Mouse (Mus musculus): ENCODE results near the gene Clstn1. TPM values are rescaled to one million over a fixed set of nuclear protein-coding genes. Genes with fewer than 3 reads are reported as not detected.
A peak's percentile ranks its signal among the peaks of the same experiment; 100 is the strongest.

The Clstn1 gene
- polyA plus RNA-seq, 1 experiment from 2014 or later, result 22.7 TPM

GRCm38 (mm10) chr4:149556111-149556510 lies 30.2 kb upstream of the Clstn1 start:
- H3K9ac ChIP-seq, result no peak overlapping the region
- peaks cover 24% of the 10 kb centered on the region for H3K36me3 ChIP-seq (ENCODE audit: poor library complexity, severe bottlenecking)
- no peak overlapping the region for H3K4me3 ChIP-seq
- 86% methylated on average over 4 of the region's 4 CpGs for WGBS
- H3K9me3 ChIP-seq (replicated peaks), result no peaks in the 10 kb centered on the region; the same call in 1 of the 2 replicates
- H3K27ac ChIP-seq, result no peak overlapping the region
- no peak overlapping the region for H3K4me2 ChIP-seq
- peaks cover 8% of the 10 kb centered on the region; the same call in 1 of the 2 replicates for H3K4me1 ChIP-seq
- ATAC-seq, result no peak
- no peaks in the 10 kb centered on the region for H3K27me3 ChIP-seq

DNA sequence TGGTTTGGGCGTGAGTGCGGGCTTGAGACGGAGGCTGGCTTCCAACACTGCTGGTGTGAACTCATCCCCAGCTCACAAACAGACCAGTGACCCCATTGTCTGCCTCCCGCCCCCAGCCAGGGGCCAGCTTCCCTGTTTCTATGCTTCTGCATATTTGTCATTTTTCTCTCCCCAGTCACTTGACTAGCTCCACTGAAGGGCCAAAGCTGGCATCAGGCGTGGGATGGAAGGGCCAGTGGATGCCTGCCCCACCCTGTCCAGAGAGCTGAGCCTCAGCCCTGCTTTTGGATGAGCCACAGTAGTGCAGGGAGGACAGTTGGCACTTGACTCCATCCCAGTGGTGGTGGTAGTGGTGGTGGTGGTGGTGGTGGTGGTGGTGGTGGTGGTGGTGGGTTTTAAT lies 28.4 kb upstream of the Clstn1 start:
- Histone ChIP-seq H3K36me3 (ENCODE audit: poor library complexity, severe bottlenecking) (peaks cover 24% of the 10 kb centered on the region), H3K27me3 (no peaks in the 10 kb centered on the region), H3K9me3 (replicated peaks) (no peaks in the 10 kb centered on the region; the same call in 1 of the 2 replicates), H3K4me1 (peaks cover 19% of the 10 kb centered on the region), H3K9ac (no peak overlapping the region), H3K27ac (no peak overlapping the region), H3K4me3 (no peak overlapping the region), H3K4me2 (no peak overlapping the region)
- ATAC-seq, result no peak
- WGBS, result 87% methylated on average over 5 of the region's 5 CpGs

- ATAC-seq, result no peak
These were observed 27.9 kb upstream of the Clstn1 start for GRCm38 (mm10) chr4:149558389-149558788.

DNA sequence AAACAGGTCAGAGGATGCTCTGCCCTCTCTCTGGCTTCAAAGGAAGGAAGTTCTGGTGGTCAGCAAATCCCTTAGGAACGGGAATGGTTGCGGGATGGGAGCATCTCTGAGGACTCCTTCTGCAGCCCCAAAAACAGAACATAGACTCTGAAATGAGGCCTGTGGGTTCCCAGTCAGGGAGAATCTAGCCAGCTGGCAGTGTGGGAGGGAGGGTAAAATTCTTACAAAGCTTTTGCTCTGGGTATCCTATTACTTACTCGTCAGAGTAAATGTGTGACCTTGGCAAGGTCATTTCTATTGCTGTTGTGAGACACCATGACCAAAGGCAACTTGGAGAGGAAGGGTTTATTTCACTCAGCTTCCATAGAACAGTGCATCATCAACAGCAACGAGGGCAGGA lies 24.9 kb upstream of the Clstn1 start:
- H3K4me1 ChIP-seq, result peaks cover 38% of the 10 kb centered on the region
- no peak for ATAC-seq

More at GRCm38 (mm10) chr4:149558389-149558788, 27.9 kb upstream of the Clstn1 start:
- no peak overlapping the region for H3K27ac ChIP-seq
- H3K27me3 ChIP-seq, result no peaks in the 10 kb centered on the region
- H3K36me3 ChIP-seq (ENCODE audit: poor library complexity, severe bottlenecking), result peaks cover 24% of the 10 kb centered on the region
- no peak overlapping the region for H3K4me2 ChIP-seq
- H3K4me1 ChIP-seq, result peaks cover 24% of the 10 kb centered on the region
- 75% methylated on average over 3 of the region's 3 CpGs for WGBS
- H3K4me3 ChIP-seq, result no peak overlapping the region
- no peak overlapping the region for H3K9ac ChIP-seq
- H3K9me3 ChIP-seq (replicated peaks), result no peaks in the 10 kb centered on the region; the same call in 1 of the 2 replicates

GRCm38 (mm10) chr4:149561986-149562904 lies 24.0 kb upstream of the Clstn1 start:
- ATAC-seq, result peak; percentile 81
- H3K9me3 ChIP-seq (replicated peaks), result no peaks in the 10 kb centered on the region; the same call in 1 of the 2 replicates
- no peak overlapping the region for H3K4me3 ChIP-seq
- H3K9ac ChIP-seq, result peak overlapping the region; percentile 46
- H3K4me1 ChIP-seq, result peaks cover 38% of the 10 kb centered on the region
- H3K4me2 ChIP-seq, result peak overlapping the region; percentile 43
- WGBS, result 50% methylated on average over 21 of the region's 21 CpGs
- peaks cover 23% of the 10 kb centered on the region for H3K36me3 ChIP-seq (ENCODE audit: poor library complexity, severe bottlenecking)
- H3K27me3 ChIP-seq, result no peaks in the 10 kb centered on the region
- peak overlapping the region; percentile 98 for H3K27ac ChIP-seq

More for the DNA sequence above, 24.9 kb upstream of the Clstn1 start:
- peak overlapping the region; percentile 98; the same call in 1 of the 2 replicates for H3K27ac ChIP-seq
- H3K9me3 ChIP-seq (replicated peaks), result no peaks in the 10 kb centered on the region; the same call in 1 of the 2 replicates
- 81% methylated on average over 4 of the region's 4 CpGs for WGBS
- H3K27me3 ChIP-seq, result no peaks in the 10 kb centered on the region
- H3K9ac ChIP-seq, result no peak overlapping the region
- H3K4me2 ChIP-seq, result no peak overlapping the region
- no peak overlapping the region for H3K4me3 ChIP-seq
- peaks cover 27% of the 10 kb centered on the region for H3K36me3 ChIP-seq (ENCODE audit: poor library complexity, severe bottlenecking)

DNA sequence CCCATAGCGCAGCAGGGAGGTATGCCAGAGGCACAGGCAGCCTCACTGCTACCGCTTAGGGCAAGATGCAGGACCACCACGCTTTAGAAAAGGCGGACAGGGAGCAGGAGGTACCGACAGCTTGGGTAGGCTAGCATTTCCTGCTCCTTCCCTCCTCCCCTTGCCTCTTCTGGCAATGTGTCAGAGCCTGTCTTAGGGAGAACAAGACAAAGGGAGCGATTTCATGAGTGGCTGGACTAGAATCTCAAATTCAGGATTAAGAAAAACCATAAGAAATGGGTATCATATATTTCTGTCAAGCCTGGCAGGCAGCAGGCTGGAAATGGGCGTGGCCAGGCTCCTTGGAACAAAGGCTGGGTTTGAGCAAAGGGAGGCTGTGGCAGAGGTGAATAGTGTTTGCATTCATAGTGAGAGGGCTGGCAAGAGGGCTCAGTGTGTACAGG lies 23.3 kb upstream of the Clstn1 start:
- peak; percentile 77 for ATAC-seq
- 29% methylated on average over 7 of the region's 7 CpGs for WGBS
- H3K4me1 ChIP-seq, result peaks cover 44% of the 10 kb centered on the region
- H3K27me3 ChIP-seq, result no peaks in the 10 kb centered on the region
- peak overlapping the region; percentile 98 for H3K27ac ChIP-seq
- no peaks in the 10 kb centered on the region; the same call in 1 of the 2 replicates for H3K9me3 ChIP-seq (replicated peaks)
- H3K4me2 ChIP-seq, result peak overlapping the region; percentile 43
- peaks cover 16% of the 10 kb centered on the region for H3K36me3 ChIP-seq (ENCODE audit: poor library complexity, severe bottlenecking)
- no peak overlapping the region for H3K4me3 ChIP-seq
- peak overlapping the region; percentile 46 for H3K9ac ChIP-seq

DNA sequence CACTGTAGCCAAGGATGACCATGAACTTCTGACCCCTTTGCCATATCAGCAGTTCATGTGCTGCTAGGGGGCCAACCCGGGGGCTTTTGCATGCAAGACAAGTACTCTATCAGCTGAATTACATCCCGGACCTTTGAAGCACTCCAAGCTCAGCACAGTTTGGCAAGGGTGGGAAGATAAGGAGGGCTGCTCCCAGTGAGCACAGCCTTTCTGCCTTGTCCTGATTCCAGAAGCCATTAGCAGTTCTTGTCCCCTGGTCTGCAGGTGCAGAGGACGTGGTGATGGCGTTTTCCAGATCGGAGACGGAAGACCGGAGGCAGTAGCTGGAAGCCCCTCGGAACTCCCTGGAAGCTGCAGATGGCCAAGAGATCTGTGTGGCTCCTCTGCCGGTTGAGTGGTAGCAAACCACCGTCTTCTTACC lies 22.3 kb upstream of the Clstn1 start:
- Histone ChIP-seq H3K9me3 (replicated peaks) (no peaks in the 10 kb centered on the region; the same call in 1 of the 2 replicates), H3K4me1 (peaks cover 49% of the 10 kb centered on the region), H3K4me2 (no peak overlapping the region), H3K36me3 (ENCODE audit: poor library complexity, severe bottlenecking) (peaks cover 14% of the 10 kb centered on the region), H3K9ac (no peak overlapping the region), H3K27ac (peak overlapping the region; percentile 98; the same call in 1 of the 2 replicates), H3K4me3 (no peak overlapping the region), H3K27me3 (no peaks in the 10 kb centered on the region)
- ATAC-seq, result no peak
- WGBS, result 87% methylated on average over 10 of the region's 10 CpGs

- no peaks in the 10 kb centered on the region; the same call in 1 of the 2 replicates for H3K9me3 ChIP-seq (replicated peaks)
- peak overlapping the region; percentile 59 for H3K27ac ChIP-seq
- ATAC-seq, result peak; percentile 62
- H3K4me3 ChIP-seq, result no peak overlapping the region
- peaks cover 10% of the 10 kb centered on the region for H3K36me3 ChIP-seq (ENCODE audit: poor library complexity, severe bottlenecking)
- no peaks in the 10 kb centered on the region for H3K27me3 ChIP-seq
- H3K4me1 ChIP-seq, result peaks cover 49% of the 10 kb centered on the region
- no peak overlapping the region for H3K9ac ChIP-seq
- peak overlapping the region; percentile 38 for H3K4me2 ChIP-seq
- 59% methylated on average over 20 of the region's 20 CpGs for WGBS
These were observed 21.5 kb upstream of the Clstn1 start for GRCm38 (mm10) chr4:149564452-149565407.

DNA sequence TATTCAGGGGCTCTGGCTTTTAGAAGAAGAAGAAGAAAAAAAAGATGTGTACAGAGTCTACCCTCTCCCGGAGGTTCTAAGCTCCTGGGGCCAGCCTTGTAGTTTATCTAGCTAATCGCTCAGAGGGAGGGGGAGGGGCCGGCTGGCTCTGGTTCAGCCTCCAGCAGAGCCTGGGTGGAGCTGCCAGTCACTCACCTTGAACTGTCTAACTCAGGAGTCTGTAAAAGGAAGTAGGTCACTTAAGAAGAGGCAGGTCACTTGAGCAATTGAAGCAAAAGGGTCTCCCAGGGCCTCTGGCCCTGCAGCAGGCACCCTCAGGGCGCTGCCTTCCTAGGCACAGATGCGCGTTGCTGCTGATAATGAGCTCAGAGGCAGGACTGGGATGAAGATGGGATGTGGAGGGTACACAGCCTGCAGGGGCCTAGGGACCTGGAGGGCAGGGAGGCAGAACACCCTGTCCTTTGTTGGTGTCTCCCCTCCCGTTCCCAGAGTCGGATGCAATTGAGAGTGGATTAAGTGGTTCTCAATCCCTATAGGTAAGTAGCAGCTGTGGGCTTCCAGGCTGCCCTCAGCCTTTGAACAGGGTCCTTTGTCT lies 18.7 kb upstream of the Clstn1 start:
- no peak for ATAC-seq
- H3K27ac ChIP-seq, result peak overlapping the region; percentile 41; the same call in 1 of the 2 replicates
- H3K4me1 ChIP-seq, result peaks cover 48% of the 10 kb centered on the region

DNA sequence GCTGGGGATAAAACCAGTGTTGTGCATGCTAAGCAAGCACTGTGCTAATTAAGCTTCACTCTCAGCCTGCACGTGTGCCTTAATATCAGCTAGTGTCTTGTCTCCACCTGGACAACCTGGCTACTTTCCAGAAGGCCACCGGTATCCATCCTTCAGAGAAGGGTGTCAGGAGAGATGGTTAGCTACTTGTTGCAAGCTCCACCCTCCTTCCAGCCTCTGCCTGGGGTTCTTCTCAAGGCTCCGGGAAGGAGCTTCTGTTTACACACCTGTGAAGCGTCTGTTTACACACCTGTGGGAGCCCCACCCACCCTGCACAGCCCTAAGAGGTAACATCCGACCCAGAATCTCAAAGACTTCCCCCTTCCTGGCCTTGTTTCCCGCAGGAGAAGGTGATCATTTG lies 17.6 kb upstream of the Clstn1 start:
- WGBS, result 71% methylated on average over 6 of the region's 6 CpGs
- peaks cover 3% of the 10 kb centered on the region; the same call in 1 of the 2 replicates for H3K36me3 ChIP-seq (ENCODE audit: poor library complexity, severe bottlenecking)
- H3K4me3 ChIP-seq, result no peak overlapping the region
- H3K4me2 ChIP-seq, result no peak overlapping the region
- H3K27me3 ChIP-seq, result 0 out of 2 replicates have a peak, but pooled peaks cover 4% of the 10 kb centered on the region
- no peaks in the 10 kb centered on the region for H3K9me3 ChIP-seq (replicated peaks)
- H3K27ac ChIP-seq, result no peak overlapping the region
- H3K9ac ChIP-seq, result no peak overlapping the region
- H3K4me1 ChIP-seq, result peaks cover 37% of the 10 kb centered on the region
- ATAC-seq, result no peak

More for the DNA sequence above, 18.7 kb upstream of the Clstn1 start:
- Histone ChIP-seq H3K4me3 (no peak overlapping the region), H3K27me3 (no peaks in the 10 kb centered on the region), H3K9me3 (replicated peaks) (no peaks in the 10 kb centered on the region), H3K36me3 (ENCODE audit: poor library complexity, severe bottlenecking) (peaks cover 3% of the 10 kb centered on the region; the same call in 1 of the 2 replicates), H3K9ac (no peak overlapping the region), H3K4me2 (no peak overlapping the region)
- 4% methylated on average over 8 of the region's 8 CpGs for WGBS

Measured in forebrain, embryonic 13.5 days (tissue).